Mouse (Mus musculus): ENCODE data around the gene Fstl3. TPM values are rescaled to one million over a fixed set of nuclear protein-coding genes. Genes with fewer than 3 reads are reported as not detected.

The Fstl3 gene
- polyA plus RNA-seq, 1 experiment from 2014 or later, result 0.60 TPM

DNA sequence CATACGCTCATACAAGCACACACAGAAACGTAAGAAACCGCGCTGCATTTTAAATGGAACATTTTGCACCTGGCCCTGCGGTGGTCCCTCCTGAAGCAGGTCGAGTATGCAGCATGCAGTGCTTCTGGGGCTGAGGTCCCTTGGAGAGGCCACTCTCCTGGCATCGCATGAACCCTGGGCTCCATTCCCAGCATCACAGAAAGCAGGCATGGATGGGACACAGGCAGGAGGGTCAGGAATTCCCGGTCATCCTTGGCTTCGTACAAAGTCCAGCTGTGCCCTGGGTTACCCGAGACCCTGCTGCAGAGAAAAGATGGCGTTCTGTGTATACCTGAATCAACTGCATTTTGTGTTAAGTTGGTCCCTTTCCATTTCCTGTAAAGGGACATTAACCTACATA lies 23.4 kb downstream of the Fstl3 start:
- H3K4me1 ChIP-seq (ENCODE audit: control insufficient read depth, insufficient read depth, low read length), result peaks cover 38% of the 10 kb centered on the region

DNA sequence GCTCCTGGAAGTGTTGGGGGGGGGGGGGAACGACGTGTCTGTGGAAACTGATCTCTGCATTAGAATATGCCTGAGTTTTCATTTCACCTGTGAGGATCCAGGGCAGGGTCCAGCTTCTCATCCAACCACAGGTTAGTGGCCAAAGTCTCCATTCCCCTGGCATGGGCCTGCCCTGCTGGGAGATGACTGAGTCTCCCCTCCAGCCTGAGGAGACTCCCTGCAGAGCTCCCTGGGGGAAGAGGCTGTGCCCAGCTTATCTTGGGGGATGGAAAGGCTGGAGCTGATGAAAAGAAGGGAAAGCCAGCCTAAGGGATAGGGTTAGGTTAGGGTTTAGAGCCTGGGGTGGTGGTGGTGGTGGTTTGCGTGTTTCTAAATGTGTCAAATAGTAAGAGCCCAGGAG lies 24.8 kb downstream of the Fstl3 start:
- peak overlapping the region; percentile 55 for H3K27ac ChIP-seq (ENCODE audit: low read depth, low read length)
- 24% methylated on average over 3 of the region's 3 CpGs for WGBS
- H3K9me3 ChIP-seq (ENCODE audit: control insufficient read depth, low read length), result no peaks in the 10 kb centered on the region
- ATAC-seq (ENCODE audit: low FRiP score) (no peak), DNase-seq (ENCODE audit: low spot score, missing footprints) (no peak)
- H3K4me2 ChIP-seq, result peak overlapping the region; percentile 13; the same call in 1 of the 2 replicates
- H3K9ac ChIP-seq (ENCODE audit: low read length), result peak overlapping the region; percentile 33; the same call in 1 of the 2 replicates
- no peaks in the 10 kb centered on the region for H3K36me3 ChIP-seq (ENCODE audit: control insufficient read depth, insufficient read depth, low read length)
- no peak overlapping the region for H3K4me3 ChIP-seq (ENCODE audit: low read depth, low read length)
- no peaks in the 10 kb centered on the region for H3K27me3 ChIP-seq (ENCODE audit: control insufficient read depth, insufficient read depth, low read length)
- peaks cover 40% of the 10 kb centered on the region for H3K4me1 ChIP-seq (ENCODE audit: control insufficient read depth, insufficient read depth, low read length)

More for the DNA sequence above, 23.4 kb downstream of the Fstl3 start:
- Histone ChIP-seq H3K36me3 (ENCODE audit: control insufficient read depth, insufficient read depth, low read length) (no peaks in the 10 kb centered on the region), H3K9me3 (ENCODE audit: control insufficient read depth, low read length) (no peaks in the 10 kb centered on the region), H3K9ac (ENCODE audit: low read length) (no peak overlapping the region), H3K4me3 (ENCODE audit: low read depth, low read length) (no peak overlapping the region), H3K27ac (ENCODE audit: low read depth, low read length) (no peak overlapping the region), H3K4me2 (no peak overlapping the region), H3K27me3 (ENCODE audit: control insufficient read depth, insufficient read depth, low read length) (no peaks in the 10 kb centered on the region)
- no peak for DNase-seq (ENCODE audit: low spot score, missing footprints)
- 91% methylated on average over 11 of the region's 11 CpGs for WGBS
- ATAC-seq (ENCODE audit: low FRiP score), result no peak

GRCm38 (mm10) chr10:79802331-79802971 lies 25.4 kb downstream of the Fstl3 start:
- ATAC-seq (ENCODE audit: low FRiP score), result no peak
- 29% methylated on average over 11 of the region's 11 CpGs for WGBS
- no peaks in the 10 kb centered on the region for H3K27me3 ChIP-seq (ENCODE audit: control insufficient read depth, insufficient read depth, low read length)
- peak; percentile 89 for DNase-seq (ENCODE audit: low spot score, missing footprints)
- peak overlapping the region; percentile 55 for H3K27ac ChIP-seq (ENCODE audit: low read depth, low read length)
- H3K36me3 ChIP-seq (ENCODE audit: control insufficient read depth, insufficient read depth, low read length), result no peaks in the 10 kb centered on the region
- H3K9me3 ChIP-seq (ENCODE audit: control insufficient read depth, low read length), result no peaks in the 10 kb centered on the region
- H3K4me2 ChIP-seq, result peak overlapping the region; percentile 13; the same call in 1 of the 2 replicates
- no peak overlapping the region for H3K4me3 ChIP-seq (ENCODE audit: low read depth, low read length)
- H3K4me1 ChIP-seq (ENCODE audit: control insufficient read depth, insufficient read depth, low read length), result peaks cover 36% of the 10 kb centered on the region
- H3K9ac ChIP-seq (ENCODE audit: low read length), result peak overlapping the region; percentile 33; the same call in 1 of the 2 replicates

DNA sequence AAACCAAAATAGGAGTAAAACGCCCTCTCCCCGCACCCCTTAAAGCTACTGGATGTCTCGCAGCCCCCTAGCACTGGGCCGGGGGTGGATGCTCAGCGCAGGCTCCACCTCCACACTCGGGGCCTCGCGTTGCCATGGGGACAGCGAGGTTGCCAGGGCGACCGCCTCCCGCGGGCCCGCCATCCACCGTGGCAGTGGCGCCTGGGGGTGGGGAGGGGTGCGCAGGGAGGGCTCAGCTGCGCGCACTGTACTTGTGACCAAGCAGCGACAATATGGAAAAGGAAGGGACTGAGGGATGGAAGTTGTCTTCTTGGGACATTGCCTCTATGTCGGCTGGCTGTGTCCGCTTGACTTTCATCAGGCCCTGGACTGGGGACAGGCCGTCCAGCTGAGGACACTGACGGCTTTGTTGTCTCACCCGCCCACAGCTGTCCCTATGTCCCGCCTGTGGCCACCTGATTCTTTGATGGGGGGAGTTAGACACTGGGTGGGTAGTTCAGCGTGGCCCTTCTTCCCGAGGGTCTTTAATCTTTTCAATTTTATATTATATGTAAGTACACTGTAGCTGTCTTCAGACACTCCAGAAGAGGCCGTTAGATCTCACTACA lies 26.7 kb downstream of the Fstl3 start:
- WGBS, result 4% methylated on average over 29 of the region's 29 CpGs
- Histone ChIP-seq H3K4me3 (ENCODE audit: low read depth, low read length) (peak overlapping the region; percentile 16), H3K4me2 (peak overlapping the region; percentile 50), H3K27me3 (ENCODE audit: control insufficient read depth, insufficient read depth, low read length) (no peaks in the 10 kb centered on the region), H3K27ac (ENCODE audit: low read depth, low read length) (peak overlapping the region; percentile 88), H3K9me3 (ENCODE audit: control insufficient read depth, low read length) (no peaks in the 10 kb centered on the region), H3K9ac (ENCODE audit: low read length) (peak overlapping the region; percentile 26; the same call in 1 of the 2 replicates), H3K36me3 (ENCODE audit: control insufficient read depth, insufficient read depth, low read length) (no peaks in the 10 kb centered on the region), H3K4me1 (ENCODE audit: control insufficient read depth, insufficient read depth, low read length) (peaks cover 36% of the 10 kb centered on the region)
- DNase-seq (ENCODE audit: low spot score, missing footprints) (peak; percentile 98), ATAC-seq (ENCODE audit: low FRiP score) (peak; percentile 93)

GRCm38 (mm10) chr10:79805636-79806035 lies 28.6 kb downstream of the Fstl3 start:
- Histone ChIP-seq H3K9me3 (ENCODE audit: control insufficient read depth, low read length) (no peaks in the 10 kb centered on the region), H3K36me3 (ENCODE audit: control insufficient read depth, insufficient read depth, low read length) (peaks cover 6% of the 10 kb centered on the region; the same call in 1 of the 2 replicates), H3K27ac (ENCODE audit: low read depth, low read length) (no peak overlapping the region), H3K4me2 (no peak overlapping the region), H3K9ac (ENCODE audit: low read length) (no peak overlapping the region), H3K4me3 (ENCODE audit: low read depth, low read length) (no peak overlapping the region), H3K27me3 (ENCODE audit: control insufficient read depth, insufficient read depth, low read length) (no peaks in the 10 kb centered on the region), H3K4me1 (ENCODE audit: control insufficient read depth, insufficient read depth, low read length) (peaks cover 36% of the 10 kb centered on the region)
- ATAC-seq (ENCODE audit: low FRiP score) (no peak), DNase-seq (ENCODE audit: low spot score, missing footprints) (no peak)
- 83% methylated on average over 11 of the region's 11 CpGs for WGBS

DNA sequence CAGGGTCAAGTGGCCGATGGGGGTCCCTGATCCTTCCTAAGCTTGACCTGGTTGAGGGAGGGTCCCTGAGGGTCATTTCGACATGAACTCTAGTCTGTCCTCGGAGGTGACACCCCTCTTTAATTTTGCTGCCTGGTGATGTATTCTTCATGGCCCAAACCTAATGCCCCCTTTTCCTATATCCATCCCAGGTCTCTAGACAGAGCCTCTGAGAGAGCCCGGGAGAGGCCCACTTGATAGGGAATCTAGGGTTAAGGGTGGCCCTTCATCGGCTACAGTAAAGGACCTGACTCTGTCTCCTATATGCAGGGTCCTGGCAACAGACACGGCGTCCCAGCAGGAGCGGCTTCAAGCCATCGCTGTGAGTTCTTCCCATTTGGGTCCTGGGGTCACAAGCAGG lies 29.3 kb downstream of the Fstl3 start:
- Histone ChIP-seq H3K4me3 (ENCODE audit: low read depth, low read length) (no peak overlapping the region), H3K27me3 (ENCODE audit: control insufficient read depth, insufficient read depth, low read length) (no peaks in the 10 kb centered on the region), H3K9ac (ENCODE audit: low read length) (no peak overlapping the region), H3K4me1 (ENCODE audit: control insufficient read depth, insufficient read depth, low read length) (peaks cover 36% of the 10 kb centered on the region), H3K36me3 (ENCODE audit: control insufficient read depth, insufficient read depth, low read length) (peaks cover 11% of the 10 kb centered on the region), H3K27ac (ENCODE audit: low read depth, low read length) (no peak overlapping the region), H3K9me3 (ENCODE audit: control insufficient read depth, low read length) (no peaks in the 10 kb centered on the region), H3K4me2 (no peak overlapping the region)
- ATAC-seq (ENCODE audit: low FRiP score) (no peak), DNase-seq (ENCODE audit: low spot score, missing footprints) (no peak)
- WGBS, result 90% methylated on average over 9 of the region's 9 CpGs

GRCm38 (mm10) chr10:79806972-79807371 lies 29.9 kb downstream of the Fstl3 start:
- Histone ChIP-seq H3K4me3 (ENCODE audit: low read depth, low read length) (no peak overlapping the region), H3K9me3 (ENCODE audit: control insufficient read depth, low read length) (no peaks in the 10 kb centered on the region), H3K4me2 (no peak overlapping the region), H3K36me3 (ENCODE audit: control insufficient read depth, insufficient read depth, low read length) (peaks cover 11% of the 10 kb centered on the region), H3K27me3 (ENCODE audit: control insufficient read depth, insufficient read depth, low read length) (no peaks in the 10 kb centered on the region), H3K4me1 (ENCODE audit: control insufficient read depth, insufficient read depth, low read length) (peaks cover 32% of the 10 kb centered on the region), H3K9ac (ENCODE audit: low read length) (no peak overlapping the region), H3K27ac (ENCODE audit: low read depth, low read length) (no peak overlapping the region)
- 84% methylated on average over 10 of the region's 10 CpGs for WGBS
- DNase-seq (ENCODE audit: low spot score, missing footprints), result no peak
- no peak for ATAC-seq (ENCODE audit: low FRiP score)

DNA sequence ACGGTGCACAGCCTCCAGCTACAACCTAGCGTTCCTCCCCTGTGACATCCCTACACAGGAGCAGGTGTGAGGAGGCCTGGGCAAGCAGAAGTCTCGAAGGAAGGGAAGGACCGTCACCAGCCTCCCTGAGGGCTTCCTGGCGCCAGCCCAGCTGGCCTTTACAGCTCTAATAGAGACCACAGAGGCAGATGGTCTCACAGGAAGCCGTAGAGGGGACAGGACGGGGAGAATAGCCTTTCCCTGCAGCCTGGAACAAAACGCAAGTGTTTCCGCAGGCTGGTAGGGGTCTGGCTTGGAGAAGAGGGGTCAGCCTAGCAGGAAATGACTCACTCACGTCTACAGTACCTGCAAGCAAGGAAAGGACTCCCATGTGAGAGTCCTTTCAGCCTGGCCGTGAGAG lies 30.8 kb downstream of the Fstl3 start:
- no peak overlapping the region for H3K4me2 ChIP-seq
- DNase-seq (ENCODE audit: low spot score, missing footprints) (no peak), ATAC-seq (ENCODE audit: low FRiP score) (no peak)
- peak overlapping the region; percentile 51; the same call in 1 of the 2 replicates for H3K27ac ChIP-seq (ENCODE audit: low read depth, low read length)
- H3K4me3 ChIP-seq (ENCODE audit: low read depth, low read length), result no peak overlapping the region
- 77% methylated on average over 11 of the region's 11 CpGs for WGBS
- no peaks in the 10 kb centered on the region for H3K9me3 ChIP-seq (ENCODE audit: control insufficient read depth, low read length)
- peaks cover 23% of the 10 kb centered on the region for H3K4me1 ChIP-seq (ENCODE audit: control insufficient read depth, insufficient read depth, low read length)
- H3K27me3 ChIP-seq (ENCODE audit: control insufficient read depth, insufficient read depth, low read length), result no peaks in the 10 kb centered on the region
- H3K9ac ChIP-seq (ENCODE audit: low read length), result no peak overlapping the region
- peaks cover 11% of the 10 kb centered on the region for H3K36me3 ChIP-seq (ENCODE audit: control insufficient read depth, insufficient read depth, low read length)

DNA sequence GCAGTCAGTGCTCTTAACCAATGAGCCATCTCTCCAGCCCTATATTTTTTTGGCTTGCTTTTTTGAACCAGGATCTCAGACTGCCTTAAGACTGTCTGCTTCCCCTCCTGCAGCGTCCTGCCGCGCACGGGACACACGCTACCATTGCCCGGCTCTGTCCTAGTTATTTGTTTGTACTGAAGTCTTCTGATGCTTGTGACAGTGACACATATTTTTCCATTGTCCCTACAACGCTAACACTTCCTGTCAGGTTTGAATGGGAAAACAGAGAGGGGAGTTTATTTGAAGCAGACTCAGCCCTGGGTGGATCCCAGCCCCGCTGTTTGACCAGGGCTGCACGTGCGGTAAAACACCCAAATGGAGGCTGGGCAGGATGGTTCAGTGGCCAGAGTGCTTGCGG lies 31.7 kb downstream of the Fstl3 start:
- Histone ChIP-seq H3K4me2 (no peak overlapping the region), H3K4me1 (ENCODE audit: control insufficient read depth, insufficient read depth, low read length) (peaks cover 15% of the 10 kb centered on the region), H3K27ac (ENCODE audit: low read depth, low read length) (no peak overlapping the region), H3K9ac (ENCODE audit: low read length) (no peak overlapping the region), H3K4me3 (ENCODE audit: low read depth, low read length) (no peak overlapping the region), H3K9me3 (ENCODE audit: control insufficient read depth, low read length) (no peaks in the 10 kb centered on the region), H3K36me3 (ENCODE audit: control insufficient read depth, insufficient read depth, low read length) (peaks cover 12% of the 10 kb centered on the region), H3K27me3 (ENCODE audit: control insufficient read depth, insufficient read depth, low read length) (no peaks in the 10 kb centered on the region)
- 91% methylated on average over 11 of the region's 11 CpGs for WGBS
- DNase-seq (ENCODE audit: low spot score, missing footprints) (no peak), ATAC-seq (ENCODE audit: low FRiP score) (no peak)
